Mouse (Mus musculus) gastrocnemius, postnatal 10 days (tissue): ENCODE data around the gene Ccdc28a. TPM values are rescaled to one million over a fixed set of nuclear protein-coding genes. Genes with fewer than 3 reads are reported as not detected.

Experiments used
- DNase-seq: peaks from one replicate; pipeline ENCODE4 v3.0.0; 2021; ENCODE audit warnings: mixed read lengths
- total RNA-seq, 2 experiments: library from RNA; stranded (reverse); gene quantifications; 2 replicates each; pipeline ENCODE4 v1.2.3; 2021

Ccdc28a gene
- total RNA-seq, 2 experiments from 2014 or later = 5.4 to 5.8 TPM

DNA sequence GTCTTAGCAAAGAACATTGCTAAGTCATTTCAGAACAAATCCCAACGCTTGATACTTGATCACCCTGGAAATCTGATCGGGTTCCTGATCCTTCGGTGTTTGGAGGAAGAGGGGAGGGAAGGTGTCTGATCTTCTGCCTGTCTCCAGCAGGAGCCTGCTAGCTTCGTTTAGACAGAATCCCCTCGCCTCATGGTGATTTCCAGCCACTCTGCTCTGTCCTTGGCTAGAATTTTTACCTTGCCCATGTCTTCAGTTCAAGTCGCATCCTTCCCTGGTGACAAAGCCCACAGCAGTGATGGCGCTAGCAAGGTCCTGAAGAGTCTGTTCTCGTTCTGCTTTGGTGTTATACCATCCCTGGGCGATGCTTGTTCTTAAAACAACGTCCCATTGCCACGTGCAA, 40.6 kb downstream of the Ccdc28a start:
- no peak for DNase-seq

DNA sequence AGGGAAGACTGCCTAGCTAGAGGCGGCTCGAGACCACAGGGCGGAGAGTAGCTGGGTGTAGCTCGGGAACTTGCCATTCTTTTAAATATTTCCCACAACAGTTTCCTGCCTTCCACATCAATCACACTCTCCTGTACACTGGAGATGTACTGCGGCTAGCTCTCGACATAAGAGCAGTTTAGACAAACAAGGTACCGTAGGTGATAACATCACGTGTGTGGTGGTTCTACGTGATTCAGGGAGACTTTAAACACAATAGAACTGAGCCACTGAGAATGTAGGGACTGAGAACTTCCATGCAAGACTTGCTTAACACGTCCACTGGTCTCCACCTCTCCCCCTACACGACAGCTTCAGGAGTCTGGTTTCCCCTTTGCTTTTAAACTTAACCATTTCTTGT, 41.6 kb downstream of the Ccdc28a start:
- DNase-seq = no peak

DNA sequence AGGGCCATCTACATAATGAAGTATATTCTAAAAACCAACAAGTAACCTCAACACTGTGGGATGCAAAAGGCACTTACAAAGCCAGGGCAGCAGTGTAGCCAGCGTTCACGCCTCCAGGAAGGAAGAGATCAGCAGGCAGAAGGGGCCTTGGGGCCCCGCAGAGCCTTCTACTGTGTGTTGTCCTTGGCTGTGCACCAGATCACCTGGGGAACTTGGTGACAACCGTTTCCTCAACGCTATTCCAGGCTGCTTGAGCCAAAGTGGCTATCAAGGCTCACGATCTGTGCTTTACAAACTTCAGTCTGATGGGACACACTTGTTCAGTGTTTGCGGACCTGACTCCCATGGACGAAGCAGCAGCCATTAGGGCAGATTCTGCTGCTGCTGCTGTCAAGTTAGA, 43.1 kb downstream of the Ccdc28a start:
- DNase-seq = no peak

DNA sequence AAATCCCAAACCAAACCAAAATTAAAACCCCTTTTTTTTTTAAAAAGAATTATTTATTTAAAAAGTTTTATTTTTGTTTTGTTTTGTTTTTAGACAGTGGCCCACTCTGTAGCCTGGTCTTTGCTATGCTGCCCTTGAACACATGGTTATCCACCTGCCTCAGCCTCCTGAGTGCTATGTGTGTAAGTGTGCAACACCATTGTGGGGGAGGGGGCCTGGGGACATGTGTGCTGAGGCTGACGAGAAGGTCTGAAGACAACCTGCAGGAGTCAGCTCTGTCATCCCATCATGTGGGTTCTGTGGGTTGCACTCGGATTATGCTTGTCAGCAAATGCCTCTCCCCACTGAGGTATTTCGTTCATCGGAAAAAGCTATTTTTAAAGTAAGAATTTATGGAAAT, 45.3 kb downstream of the Ccdc28a start:
- no peak for DNase-seq

DNA sequence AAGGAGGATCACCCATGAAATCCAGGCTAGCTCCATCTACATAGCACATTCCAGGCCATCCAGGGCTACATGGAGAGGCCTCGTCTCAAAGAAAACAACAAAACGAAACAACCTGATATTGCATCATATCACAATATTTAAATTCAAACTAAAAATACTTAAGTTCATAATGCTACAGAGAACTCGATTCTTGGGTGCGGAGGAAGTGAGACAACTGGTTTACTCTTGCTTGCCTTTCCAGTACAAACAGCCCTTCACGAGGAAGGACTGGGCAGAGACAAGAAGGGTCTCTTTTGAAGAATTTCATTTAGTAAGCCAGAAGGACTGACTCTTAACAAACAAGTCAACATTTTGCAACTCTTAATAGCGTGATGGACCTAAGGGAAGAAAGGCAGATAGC, 46.2 kb downstream of the Ccdc28a start:
- no peak for DNase-seq

DNA sequence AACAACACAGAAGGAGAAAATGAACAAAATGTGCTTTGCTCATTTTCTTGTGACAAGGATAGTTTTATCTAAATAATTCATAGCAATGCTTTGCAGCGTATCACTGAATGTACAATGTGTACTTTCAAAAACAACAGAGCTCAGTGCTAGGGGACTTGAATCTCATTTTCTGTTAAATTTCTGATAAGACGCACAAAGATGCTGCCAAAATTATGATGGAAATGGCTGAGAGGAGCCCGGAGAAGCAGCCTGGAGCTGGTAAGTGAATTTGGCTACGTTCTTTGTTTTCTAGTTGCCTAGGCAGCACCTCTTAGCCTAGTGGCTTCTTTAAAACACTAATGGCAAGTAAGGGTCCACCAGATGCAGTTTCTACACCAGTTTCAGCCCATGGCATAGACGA, 52.6 kb downstream of the Ccdc28a start:
- DNase-seq = no peak

DNA sequence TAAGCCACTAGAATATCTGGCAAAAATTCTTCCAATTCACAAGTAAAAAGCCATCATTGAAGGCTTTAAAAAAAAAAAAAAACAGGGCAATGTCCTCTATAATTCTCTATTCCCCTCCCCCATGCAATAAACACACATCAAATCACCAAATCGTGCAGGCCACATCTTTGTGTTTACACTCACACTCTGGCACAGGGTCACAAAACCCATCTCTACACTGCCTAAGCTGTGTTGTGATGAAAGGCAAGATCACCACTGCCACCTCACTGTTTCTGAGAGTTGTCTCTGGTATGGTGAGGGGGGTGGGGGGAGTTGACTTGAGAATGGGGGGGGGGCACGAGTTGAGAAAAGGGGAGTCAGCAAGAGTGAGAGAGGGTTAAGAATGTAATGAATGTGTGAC, 57.5 kb downstream of the Ccdc28a start:
- no peak for DNase-seq

DNA sequence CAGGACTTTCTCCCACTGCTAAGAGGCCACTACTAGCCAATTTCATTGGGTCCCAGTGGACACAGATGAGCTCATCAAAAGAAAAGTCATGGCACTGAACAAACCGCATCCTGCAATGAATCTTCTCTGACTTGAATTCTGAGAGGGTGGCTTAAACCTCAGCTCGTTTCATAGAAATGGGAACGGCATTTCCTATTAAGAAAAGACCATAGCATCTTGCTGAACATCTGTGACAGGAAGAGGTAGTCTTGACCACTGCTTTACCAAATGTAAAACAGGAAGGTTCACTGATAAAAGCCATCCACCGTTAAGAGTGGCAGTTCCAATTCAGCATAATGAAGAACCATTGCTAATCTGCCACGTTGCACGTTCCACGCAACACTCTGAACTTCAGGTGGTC, 58.1 kb downstream of the Ccdc28a start:
- no peak for DNase-seq

DNA sequence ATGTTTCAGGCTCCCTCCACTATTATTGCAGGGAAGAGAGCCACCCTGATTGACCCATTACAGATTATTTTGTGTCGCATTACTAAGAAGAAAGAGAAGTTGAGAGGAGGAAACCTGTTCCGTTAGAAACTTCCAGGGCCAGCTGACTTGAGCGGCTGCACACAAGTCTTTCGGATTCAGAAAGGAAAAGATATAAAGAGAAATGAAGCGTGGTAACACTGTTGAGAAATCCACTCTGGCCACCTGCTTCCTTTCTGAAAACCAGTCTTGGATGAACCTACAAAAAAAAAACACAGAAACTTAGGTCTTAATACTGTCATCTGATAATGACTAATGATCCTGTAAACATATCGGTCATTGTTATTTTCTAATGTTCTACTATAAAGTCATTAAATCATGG, 59.7 kb downstream of the Ccdc28a start:
- no peak for DNase-seq

Other genes with a start within 250 kb of the Ccdc28a start
- gene Abracl, start 211.7 kb downstream of the Ccdc28a start, total RNA-seq = 10 to 100 TPM; 21.9 to 22.3 TPM
- 10 to 100 TPM; 37.6 to 46.3 TPM for gene Reps1, start 179.1 kb downstream of the Ccdc28a start, total RNA-seq
- gene Ect2l, start 24.1 kb downstream of the Ccdc28a start, total RNA-seq = under 1 TPM; 0.34 to 0.49 TPM
- 10 to 100 TPM in 1 of 2 experiments, 1 to 10 TPM in 1; 8.8 to 12.9 TPM for gene Nhsl1, start 84.0 kb upstream of the Ccdc28a start, total RNA-seq